Mouse (Mus musculus) kidney, embryonic 16.5 days (tissue): ENCODE results near the gene Birc3. TPM values are rescaled to one million over a fixed set of nuclear protein-coding genes. Genes with fewer than 3 reads are reported as not detected.
"Not testable (repeated sequence)": the region's sequence is repeated elsewhere in the genome, so short reads cannot be mapped to it uniquely, and the experiment has no call there.

Experiments used
- ATAC-seq: fragments of 200-750 bp; cut with Nextera tagmentation; 2 replicates; pipeline ENCODE4 v1.8.0; 2017; ENCODE audit warnings: moderate TSS enrichment; ENCODE audit not compliant: low FRiP score, low TSS enrichment
- H3K27ac ChIP-seq: fragments of 300-500 bp; sonication (generic); 2 replicates; pipeline ENCODE4 v1.5.1; 2014; ENCODE audit warnings: low read length
- H3K27me3 ChIP-seq: fragments of 300-500 bp; sonication (generic); 2 replicates; pipeline ENCODE4 v1.6.1; 2014; ENCODE audit warnings: low read length, control low read depth, mixed read lengths; ENCODE audit not compliant: insufficient read depth
- H3K36me3 ChIP-seq: fragments of 300-500 bp; sonication (generic); 2 replicates; pipeline ENCODE4 v1.6.1; 2014; ENCODE audit warnings: low read length, control low read depth, mixed read lengths; ENCODE audit not compliant: insufficient read depth
- H3K4me1 ChIP-seq: fragments of 300-500 bp; sonication (generic); 2 replicates; pipeline ENCODE4 v1.6.1; 2014; ENCODE audit warnings: low read length, control low read depth, mixed read lengths; ENCODE audit not compliant: insufficient read depth
- H3K4me2 ChIP-seq: fragments of 300-500 bp; sonication (generic); replicated peaks from 2 replicates; pipeline ENCODE4 v1.6.1; 2014; ENCODE audit warnings: low read depth, low read length
- H3K4me3 ChIP-seq: fragments of 300-500 bp; sonication (generic); 2 replicates; pipeline ENCODE4 v1.5.1; 2014; ENCODE audit warnings: mild to moderate bottlenecking, low read length
- H3K9ac ChIP-seq: fragments of 300-500 bp; sonication (generic); replicated peaks from 2 replicates; pipeline ENCODE4 v1.6.1; 2014; ENCODE audit warnings: low read length
- H3K9me3 ChIP-seq: fragments of 300-500 bp; sonication (generic); 2 replicates; pipeline ENCODE4 v1.6.1; 2016; ENCODE audit warnings: low read length, control low read depth
- WGBS: fragments of 180-500 bp; shearing (Covaris S2); extraction: QIAGEN DNeasy Blood & Tissue Kit; methylation state at CpG from one replicate; pipeline ENCODE4 v1.1.7; 2014; 5-methylcytosine and 5-hydroxymethylcytosine counted together
- polyA plus RNA-seq: library from polyadenylated mRNA; unstranded; fragments of >200 nt; fragmentation: Nextera tagmentation; extraction: Ambion mirVana; gene quantifications from 2 replicates; pipeline ENCODE4 v1.2.1, GENCODE M21; 2015

Birc3 gene
- polyA plus RNA-seq, 1 experiment from 2014 or later, result 7.3 TPM

GRCm38 (mm10) chr9:7900965-7901364 is 28.0 kb upstream of the Birc3 start:
- 90% methylated on average over 8 of the region's 8 CpGs for WGBS
- Histone ChIP-seq H3K4me3 (no peak overlapping the region), H3K36me3 (no peaks in the 10 kb centered on the region), H3K27me3 (no peaks in the 10 kb centered on the region), H3K4me2 (no peak overlapping the region), H3K9me3 (no peaks in the 10 kb centered on the region), H3K27ac (no peak overlapping the region), H3K4me1 (peaks cover 6% of the 10 kb centered on the region), H3K9ac (no peak overlapping the region)
- ATAC-seq, result no peak

- Histone ChIP-seq H3K27ac (no peak overlapping the region), H3K4me3 (no peak overlapping the region), H3K9me3 (no peaks in the 10 kb centered on the region), H3K4me1 (peaks cover 6% of the 10 kb centered on the region), H3K9ac (no peak overlapping the region), H3K36me3 (no peaks in the 10 kb centered on the region), H3K27me3 (no peaks in the 10 kb centered on the region), H3K4me2 (no peak overlapping the region)
- ATAC-seq, result peak; percentile 53
- under 1% methylated on average over 3 of the region's 3 CpGs for WGBS
These were observed 24.5 kb upstream of the Birc3 start for GRCm38 (mm10) chr9:7897502-7897901.

GRCm38 (mm10) chr9:7891796-7892195 is 18.8 kb upstream of the Birc3 start:
- not testable (repeated sequence) for H3K4me2 ChIP-seq, H3K27ac ChIP-seq, H3K4me3 ChIP-seq, H3K36me3 ChIP-seq, H3K9me3 ChIP-seq, H3K9ac ChIP-seq, H3K27me3 ChIP-seq, H3K4me1 ChIP-seq, ATAC-seq
- WGBS, result 96% methylated on average over 1 of the region's 1 CpGs

- no peaks in the 10 kb centered on the region for H3K36me3 ChIP-seq
- no peak overlapping the region for H3K4me3 ChIP-seq
- H3K27me3 ChIP-seq, result no peaks in the 10 kb centered on the region
- no peaks in the 10 kb centered on the region for H3K4me1 ChIP-seq
- WGBS, result 71% methylated on average over 1 of the region's 1 CpGs
- ATAC-seq, result no peak
- H3K4me2 ChIP-seq, result no peak overlapping the region
- H3K9ac ChIP-seq, result no peak overlapping the region
- no peak overlapping the region for H3K27ac ChIP-seq
- H3K9me3 ChIP-seq, result peaks cover 4% of the 10 kb centered on the region; the same call in 1 of the 2 replicates
These were observed 18.2 kb upstream of the Birc3 start for GRCm38 (mm10) chr9:7891177-7891576.

- Histone ChIP-seq H3K4me3 (no peak overlapping the region), H3K27ac (no peak overlapping the region), H3K9me3 (peaks cover 11% of the 10 kb centered on the region), H3K4me1 (no peaks in the 10 kb centered on the region), H3K9ac (no peak overlapping the region), H3K27me3 (no peaks in the 10 kb centered on the region), H3K36me3 (no peaks in the 10 kb centered on the region), H3K4me2 (no peak overlapping the region)
- ATAC-seq, result no peak
- 95% methylated on average over 3 of the region's 3 CpGs for WGBS
These were observed 11.4 kb upstream of the Birc3 start for GRCm38 (mm10) chr9:7884346-7884745.

GRCm38 (mm10) chr9:7882304-7882865 is 9.4 kb upstream of the Birc3 start:
- peaks cover 11% of the 10 kb centered on the region for H3K9me3 ChIP-seq
- H3K27ac ChIP-seq, result no peak overlapping the region
- H3K9ac ChIP-seq, result no peak overlapping the region
- WGBS, result 91% methylated on average over 1 of the region's 1 CpGs
- no peak overlapping the region for H3K4me2 ChIP-seq
- ATAC-seq, result no peak
- no peaks in the 10 kb centered on the region for H3K27me3 ChIP-seq
- H3K4me1 ChIP-seq, result no peaks in the 10 kb centered on the region
- H3K4me3 ChIP-seq, result no peak overlapping the region
- H3K36me3 ChIP-seq, result no peaks in the 10 kb centered on the region

GRCm38 (mm10) chr9:7873511-7874211 is 675 bp upstream of the Birc3 start:
- Histone ChIP-seq H3K27me3 (no peaks in the 10 kb centered on the region), H3K9ac (no peak overlapping the region), H3K27ac (no peak overlapping the region), H3K9me3 (no peaks in the 10 kb centered on the region), H3K4me3 (no peak overlapping the region), H3K4me1 (peaks cover 7% of the 10 kb centered on the region), H3K36me3 (no peaks in the 10 kb centered on the region), H3K4me2 (no peak overlapping the region; the same call in 1 of the 2 replicates)
- WGBS, result 93% methylated on average over 8 of the region's 8 CpGs
- ATAC-seq, result no peak

GRCm38 (mm10) chr9:7872044-7872774 is 777 bp downstream of the Birc3 start:
- 17% methylated on average over 23 of the region's 23 CpGs for WGBS

GRCm38 (mm10) chr9:7871316-7872043 is 1.5 kb downstream of the Birc3 start:
- peak overlapping the region; percentile 86 for H3K27ac ChIP-seq
- H3K9me3 ChIP-seq, result no peaks in the 10 kb centered on the region
- peaks cover 7% of the 10 kb centered on the region for H3K4me1 ChIP-seq
- WGBS, result 42% methylated on average over 4 of the region's 4 CpGs
- H3K4me3 ChIP-seq, result peak overlapping the region; percentile 60; the same call in 1 of the 2 replicates
- peak overlapping the region; percentile 84; the same call in 1 of the 2 replicates for H3K4me2 ChIP-seq
- H3K36me3 ChIP-seq, result peaks cover 7% of the 10 kb centered on the region
- H3K9ac ChIP-seq, result no peak overlapping the region
- ATAC-seq, result peak; percentile 78
- H3K27me3 ChIP-seq, result no peaks in the 10 kb centered on the region

More at GRCm38 (mm10) chr9:7872044-7872774, 777 bp downstream of the Birc3 start:
- Histone ChIP-seq H3K27me3 (no peaks in the 10 kb centered on the region), H3K27ac (peak overlapping the region; percentile 86), H3K4me3 (peak overlapping the region; percentile 60), H3K4me2 (peak overlapping the region; percentile 84), H3K9ac (peak overlapping the region; percentile 87), H3K9me3 (no peaks in the 10 kb centered on the region), H3K4me1 (peaks cover 7% of the 10 kb centered on the region), H3K36me3 (peaks cover 6% of the 10 kb centered on the region)
- ATAC-seq, result peak; percentile 46
